Mouse (Mus musculus): ENCODE data around the gene Ncoa3. TPM values are rescaled to one million over a fixed set of nuclear protein-coding genes. Genes with fewer than 3 reads are reported as not detected.
A peak's percentile ranks its signal among the peaks of the same experiment; 100 is the strongest.

Ncoa3 gene
- total and polyA plus RNA-seq, 2 experiments from 2014 or later, result 5.8 to 48.7 TPM

- H3K9me3 ChIP-seq (replicated peaks; ENCODE audit: control insufficient read depth, low read length), result no peaks in the 10 kb centered on the region
- no peak overlapping the region for H3K4me2 ChIP-seq (ENCODE audit: low read depth, low read length)
- H3K27me3 ChIP-seq (ENCODE audit: control insufficient read depth, insufficient read depth, low read length), result no peaks in the 10 kb centered on the region
- ATAC-seq (ENCODE audit: insufficient read depth, low read depth), result no peak; the same call in 1 of the 2 replicates
- H3K4me1 ChIP-seq (ENCODE audit: control insufficient read depth, insufficient read depth), result 0 out of 2 replicates have a peak, but pooled peaks cover 4% of the 10 kb centered on the region
- no peak for DNase-seq (ENCODE audit: low spot score)
- 65% methylated on average over 10 of the region's 10 CpGs for WGBS
- peaks cover 15% of the 10 kb centered on the region; the same call in 1 of the 2 replicates for H3K36me3 ChIP-seq (replicated peaks; ENCODE audit: control insufficient read depth, insufficient read depth, low read length)
- H3K9ac ChIP-seq (replicated peaks; ENCODE audit: low read depth, low read length), result no peak overlapping the region
- H3K4me3 ChIP-seq (ENCODE audit: low read depth, low read length), result no peak overlapping the region
- no peak for TF ChIP-seq EP300 (IDR thresholded peaks at IDR 0.05; ENCODE audit: low read depth)
- TF ChIP-seq CTCF (IDR thresholded peaks at IDR 0.05; ENCODE audit: low read depth), result no peak
- no peak overlapping the region for H3K27ac ChIP-seq (ENCODE audit: low read depth)
Observed at GRCm38 (mm10) chr2:166111831-166112250, 119.4 kb downstream of the Ncoa3 start.

DNA sequence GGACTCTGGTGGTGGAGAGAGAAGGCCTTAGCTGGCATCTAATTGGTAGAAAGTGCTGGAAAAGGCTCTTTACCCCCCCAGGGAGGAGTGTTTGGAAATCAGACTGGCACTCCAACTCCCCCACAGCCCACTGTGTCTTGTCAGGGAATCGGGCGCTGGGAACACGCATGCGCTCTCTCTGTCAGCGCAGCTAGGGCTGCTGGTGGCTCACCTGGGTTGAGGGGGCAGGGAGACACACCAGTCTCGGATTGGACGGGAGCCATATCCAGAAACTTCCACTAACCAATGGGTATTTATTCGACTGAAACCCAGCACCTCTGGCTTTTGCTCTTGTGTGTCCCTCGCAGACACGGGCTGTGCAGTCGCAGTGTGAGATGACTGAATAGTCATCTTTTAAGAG, 120.5 kb downstream of the Ncoa3 start:
- DNase-seq (ENCODE audit: low spot score) (no peak), ATAC-seq (ENCODE audit: insufficient read depth, low read depth) (no peak)
- WGBS, result 92% methylated on average over 11 of the region's 11 CpGs
- TF ChIP-seq CTCF (IDR thresholded peaks at IDR 0.05; ENCODE audit: low read depth), result no peak
- TF ChIP-seq EP300 (IDR thresholded peaks at IDR 0.05; ENCODE audit: low read depth), result no peak
- no peaks in the 10 kb centered on the region for H3K9me3 ChIP-seq (replicated peaks; ENCODE audit: control insufficient read depth, low read length)
- H3K9ac ChIP-seq (replicated peaks; ENCODE audit: low read depth, low read length), result no peak overlapping the region
- no peaks in the 10 kb centered on the region for H3K27me3 ChIP-seq (ENCODE audit: control insufficient read depth, insufficient read depth, low read length)
- H3K4me3 ChIP-seq (ENCODE audit: low read depth, low read length), result no peak overlapping the region
- no peak overlapping the region for H3K4me2 ChIP-seq (ENCODE audit: low read depth, low read length)
- H3K27ac ChIP-seq (ENCODE audit: low read depth), result no peak overlapping the region
- H3K36me3 ChIP-seq (replicated peaks; ENCODE audit: control insufficient read depth, insufficient read depth, low read length), result peaks cover 23% of the 10 kb centered on the region; the same call in 1 of the 2 replicates
- H3K4me1 ChIP-seq (ENCODE audit: control insufficient read depth, insufficient read depth), result 0 out of 2 replicates have a peak, but pooled peaks cover 4% of the 10 kb centered on the region

DNA sequence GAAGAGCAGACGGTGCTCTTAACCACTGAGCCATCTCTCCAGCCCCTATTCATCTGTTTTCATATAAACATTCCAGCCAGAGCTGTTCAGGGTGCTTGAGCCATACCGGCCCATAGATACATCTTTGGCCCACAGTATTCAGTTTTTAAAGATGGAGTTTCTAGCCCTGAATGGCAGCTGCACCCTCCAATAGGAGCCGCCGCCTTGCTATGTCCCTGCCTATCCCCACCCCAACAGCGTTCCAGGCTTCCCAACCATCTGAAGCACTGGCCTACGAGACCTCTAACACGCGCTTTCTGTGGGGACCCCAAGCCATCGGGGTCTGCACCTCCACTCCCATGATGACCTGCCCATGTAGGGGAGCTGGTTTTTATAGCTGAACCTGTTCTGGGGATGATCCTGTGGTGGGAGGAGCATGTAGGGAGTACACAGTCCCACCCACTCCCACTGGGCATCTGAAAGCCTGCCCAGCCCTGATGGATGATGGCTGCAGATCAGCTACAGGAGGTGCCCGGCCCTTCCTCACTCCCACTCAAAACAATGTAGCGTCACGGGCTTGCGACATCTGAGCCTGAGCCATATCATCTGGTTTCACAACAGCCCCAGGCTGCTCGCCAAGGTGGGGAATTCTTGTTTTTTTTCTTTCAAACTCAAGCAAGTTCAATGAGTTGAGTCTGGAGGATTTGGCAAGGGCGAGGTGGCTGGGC, 123.3 kb downstream of the Ncoa3 start:
- Histone ChIP-seq H3K27ac (ENCODE audit: low read depth) (no peak overlapping the region), H3K9ac (replicated peaks; ENCODE audit: low read depth, low read length) (no peak overlapping the region), H3K36me3 (replicated peaks; ENCODE audit: control insufficient read depth, insufficient read depth, low read length) (peaks cover 21% of the 10 kb centered on the region; the same call in 1 of the 2 replicates), H3K4me3 (ENCODE audit: low read depth, low read length) (no peak overlapping the region), H3K27me3 (ENCODE audit: control insufficient read depth, insufficient read depth, low read length) (no peaks in the 10 kb centered on the region), H3K4me2 (ENCODE audit: low read depth, low read length) (no peak overlapping the region), H3K9me3 (replicated peaks; ENCODE audit: control insufficient read depth, low read length) (no peaks in the 10 kb centered on the region), H3K4me1 (ENCODE audit: control insufficient read depth, insufficient read depth) (0 out of 2 replicates have a peak, but pooled peaks cover 4% of the 10 kb centered on the region)
- peak; percentile 50 for ATAC-seq (ENCODE audit: insufficient read depth, low read depth)
- peak; percentile 54 for DNase-seq (ENCODE audit: low spot score)
- WGBS, result 71% methylated on average over 15 of the region's 15 CpGs
- TF ChIP-seq CTCF (IDR thresholded peaks at IDR 0.05; ENCODE audit: low read depth), result no peak
- TF ChIP-seq EP300 (IDR thresholded peaks at IDR 0.05; ENCODE audit: low read depth), result no peak

- H3K27ac ChIP-seq (ENCODE audit: low read depth), result no peak overlapping the region
- 79% methylated on average over 7 of the region's 7 CpGs for WGBS
- H3K36me3 ChIP-seq (replicated peaks; ENCODE audit: control insufficient read depth, insufficient read depth, low read length), result peaks cover 19% of the 10 kb centered on the region; the same call in 1 of the 2 replicates
Observed at GRCm38 (mm10) chr2:166116278-166116608, 123.8 kb downstream of the Ncoa3 start.

DNA sequence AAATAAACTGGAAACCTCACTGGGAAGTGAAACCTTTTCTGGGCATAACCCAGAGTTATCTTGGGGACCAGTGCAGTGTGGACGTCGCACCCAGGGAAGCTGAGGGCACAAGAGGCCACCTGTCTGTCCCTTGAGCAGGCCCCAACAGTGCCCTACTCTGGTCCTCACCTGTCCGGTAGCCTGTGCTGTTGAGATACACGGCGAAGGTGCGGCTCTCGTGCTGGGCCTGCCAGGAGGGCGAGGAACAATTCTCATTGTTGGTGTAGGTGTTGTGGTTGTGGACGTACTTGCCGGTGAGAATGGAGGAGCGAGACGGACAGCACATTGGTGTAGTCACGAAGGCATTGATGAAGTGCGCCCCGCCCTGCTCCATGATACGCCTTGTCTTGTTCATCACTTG, 124.3 kb downstream of the Ncoa3 start:
- ATAC-seq (ENCODE audit: insufficient read depth, low read depth), result no peak
- 0 out of 2 replicates have a peak, but pooled peaks cover 8% of the 10 kb centered on the region for H3K4me1 ChIP-seq (ENCODE audit: control insufficient read depth, insufficient read depth)
- no peak for DNase-seq (ENCODE audit: low spot score)
- no peak overlapping the region for H3K4me2 ChIP-seq (ENCODE audit: low read depth, low read length)
- no peaks in the 10 kb centered on the region for H3K9me3 ChIP-seq (replicated peaks; ENCODE audit: control insufficient read depth, low read length)
- H3K27ac ChIP-seq (ENCODE audit: low read depth), result no peak overlapping the region
- 95% methylated on average over 16 of the region's 16 CpGs for WGBS
- TF ChIP-seq CTCF (IDR thresholded peaks at IDR 0.05; ENCODE audit: low read depth) (no peak), EP300 (IDR thresholded peaks at IDR 0.05; ENCODE audit: low read depth) (no peak)
- H3K27me3 ChIP-seq (ENCODE audit: control insufficient read depth, insufficient read depth, low read length), result no peaks in the 10 kb centered on the region
- H3K9ac ChIP-seq (replicated peaks; ENCODE audit: low read depth, low read length), result no peak overlapping the region
- no peak overlapping the region for H3K4me3 ChIP-seq (ENCODE audit: low read depth, low read length)
- H3K36me3 ChIP-seq (replicated peaks; ENCODE audit: control insufficient read depth, insufficient read depth, low read length), result peaks cover 19% of the 10 kb centered on the region; the same call in 1 of the 2 replicates

More at GRCm38 (mm10) chr2:166116278-166116608, 123.8 kb downstream of the Ncoa3 start:
- no peak overlapping the region for H3K9ac ChIP-seq (replicated peaks; ENCODE audit: low read depth, low read length)
- 0 out of 2 replicates have a peak, but pooled peaks cover 4% of the 10 kb centered on the region for H3K4me1 ChIP-seq (ENCODE audit: control insufficient read depth, insufficient read depth)
- H3K9me3 ChIP-seq (replicated peaks; ENCODE audit: control insufficient read depth, low read length), result no peaks in the 10 kb centered on the region
- DNase-seq (ENCODE audit: low spot score) (no peak), ATAC-seq (ENCODE audit: insufficient read depth, low read depth) (no peak)
- H3K4me3 ChIP-seq (ENCODE audit: low read depth, low read length), result no peak overlapping the region
- H3K27me3 ChIP-seq (ENCODE audit: control insufficient read depth, insufficient read depth, low read length), result no peaks in the 10 kb centered on the region
- no peak overlapping the region for H3K4me2 ChIP-seq (ENCODE audit: low read depth, low read length)
- TF ChIP-seq EP300 (IDR thresholded peaks at IDR 0.05; ENCODE audit: low read depth), result no peak
- no peak for TF ChIP-seq CTCF (IDR thresholded peaks at IDR 0.05; ENCODE audit: low read depth)
